Mouse (Mus musculus) megakaryocyte, embryonic 14.5 days (primary cell): Measurements from ENCODE around the gene Zfp637. TPM values are rescaled to one million over a fixed set of nuclear protein-coding genes. Genes with fewer than 3 reads are reported as not detected.

Experiments used
- H3K27me3 ChIP-seq: replicated peaks from 2 replicates; pipeline ENCODE3; 2012; ENCODE audit warnings: inconsistent platforms
- H3K36me3 ChIP-seq: replicated peaks from 2 replicates; pipeline ENCODE3; 2012; ENCODE audit warnings: low read length, inconsistent platforms, mixed read lengths
- H3K4me1 ChIP-seq: 2 replicates; pipeline ENCODE4 v1.6.1; 2012; ENCODE audit warnings: inconsistent platforms
- H3K4me3 ChIP-seq: replicated peaks from 2 replicates; pipeline ENCODE3; 2012; ENCODE audit warnings: moderate library complexity, mild to moderate bottlenecking, inconsistent platforms
- H3K9me3 ChIP-seq: 2 replicates; pipeline ENCODE4 v1.6.1; 2012; ENCODE audit warnings: inconsistent platforms
- FLI1 ChIP-seq: IDR thresholded peaks from 2 replicates; pipeline ENCODE4 v1.6.1; 2012; ENCODE audit warnings: low read length, inconsistent platforms, mixed read lengths
- GATA1 ChIP-seq: IDR thresholded peaks from 3 replicates; pipeline ENCODE4 v1.6.1; 2012; ENCODE audit warnings: mixed read lengths, low read length, inconsistent platforms, borderline replicate concordance
- polyA plus RNA-seq: library from polyadenylated mRNA; stranded (reverse); fragments of >175 nt; gene quantifications from 2 replicates; pipeline ENCODE4 v1.2.3, GENCODE M21; 2012; ENCODE audit warnings: low replicate concordance; ENCODE audit not compliant: insufficient read depth

Gene Zfp637
- polyA plus RNA-seq, 1 experiment, result 9.3 TPM

DNA sequence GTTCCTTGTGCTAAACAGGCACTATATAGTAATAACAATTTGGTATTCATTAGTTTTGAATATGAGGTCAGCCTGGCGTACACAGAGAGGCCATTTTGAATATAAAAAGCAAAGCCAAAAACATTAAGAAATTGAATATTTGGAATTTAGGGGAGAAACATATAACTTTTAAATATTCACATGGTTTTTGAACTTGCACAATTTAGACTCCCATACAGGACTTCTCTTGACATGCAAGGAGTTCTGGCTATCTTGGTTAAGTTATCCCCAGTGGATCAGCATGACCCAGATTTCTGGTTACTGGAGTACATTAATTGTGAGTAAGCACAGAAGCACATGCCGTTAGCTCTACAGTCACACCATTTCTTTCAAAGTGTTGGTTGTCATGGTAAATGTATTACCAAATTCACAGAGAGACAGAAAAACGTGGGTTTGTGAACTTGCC is 39.4 kb downstream of the Zfp637 start:
- H3K4me1 ChIP-seq, result peaks cover 56% of the 10 kb centered on the region
- H3K4me3 ChIP-seq, result peak overlapping the region; percentile 98
- H3K27me3 ChIP-seq, result no peaks in the 10 kb centered on the region
- no peak for TF ChIP-seq GATA1
- TF ChIP-seq FLI1, result no peak
- H3K36me3 ChIP-seq, result peaks cover 6% of the 10 kb centered on the region
- no peaks in the 10 kb centered on the region for H3K9me3 ChIP-seq

DNA sequence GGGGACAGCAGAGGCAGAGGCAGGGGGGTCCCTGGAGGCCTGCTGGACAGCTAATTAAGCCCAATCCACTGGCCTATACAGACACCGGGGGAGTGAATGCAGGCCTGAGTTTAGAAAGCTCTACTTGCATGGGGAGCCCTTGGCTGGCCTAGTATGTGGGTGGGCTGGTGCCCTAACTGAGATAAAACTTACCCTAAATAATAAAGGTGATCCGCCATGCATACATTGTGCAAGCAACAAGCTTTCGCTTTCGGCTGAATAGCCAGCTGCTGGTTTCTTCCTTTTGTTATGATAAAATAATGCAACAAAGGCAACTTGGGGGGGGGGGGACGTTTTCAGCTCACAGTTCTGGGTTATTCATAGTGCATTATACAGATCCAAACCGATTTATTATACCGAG is 40.2 kb downstream of the Zfp637 start:
- Histone ChIP-seq H3K4me3 (peak overlapping the region; percentile 59), H3K27me3 (no peaks in the 10 kb centered on the region), H3K36me3 (peaks cover 6% of the 10 kb centered on the region), H3K4me1 (peaks cover 57% of the 10 kb centered on the region), H3K9me3 (no peaks in the 10 kb centered on the region)
- TF ChIP-seq FLI1, result no peak
- TF ChIP-seq GATA1, result no peak

DNA sequence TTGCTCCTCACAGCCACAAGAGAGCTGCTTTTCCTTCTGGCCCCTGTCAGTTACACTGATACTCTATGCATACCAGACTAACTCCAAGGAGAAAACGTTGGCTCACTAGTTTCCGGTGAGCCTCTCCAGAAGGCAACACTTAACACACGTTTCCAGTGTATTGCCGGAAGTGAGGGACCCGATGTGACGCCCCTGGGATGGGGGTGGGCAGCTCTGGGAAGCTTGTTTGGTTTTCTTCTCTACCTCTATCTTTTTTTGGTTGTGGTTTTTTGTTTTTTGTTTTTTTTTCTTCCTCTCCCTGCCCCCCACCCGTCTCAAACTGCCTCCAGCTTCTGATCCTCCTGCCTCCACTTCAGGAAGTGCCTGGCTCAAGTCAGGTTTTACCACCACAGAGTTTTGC is 41.0 kb downstream of the Zfp637 start:
- peaks cover 65% of the 10 kb centered on the region for H3K4me1 ChIP-seq
- H3K27me3 ChIP-seq, result no peaks in the 10 kb centered on the region
- peak overlapping the region; percentile 35 for H3K4me3 ChIP-seq
- H3K36me3 ChIP-seq, result peaks cover 6% of the 10 kb centered on the region
- TF ChIP-seq GATA1 (no peak), FLI1 (no peak)
- H3K9me3 ChIP-seq, result no peaks in the 10 kb centered on the region

DNA sequence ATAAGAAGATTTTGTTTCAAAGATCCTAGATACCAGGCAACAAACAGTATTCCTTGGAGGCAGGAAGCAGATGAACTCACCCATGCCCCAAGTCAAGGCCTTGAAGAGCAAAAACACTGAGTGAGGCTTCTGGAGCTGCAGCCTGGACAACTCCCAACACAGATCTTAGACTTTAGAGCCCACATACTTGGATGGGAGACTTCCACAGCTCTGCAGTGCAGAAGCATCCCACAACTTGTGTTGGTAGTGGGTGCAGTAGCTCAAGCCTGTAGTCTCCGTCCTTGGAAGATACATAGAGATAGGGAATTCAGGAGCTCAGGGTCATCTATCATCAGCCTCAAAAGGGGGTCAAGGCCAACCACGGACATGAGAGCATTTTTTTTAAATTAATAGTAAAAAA is 45.0 kb downstream of the Zfp637 start:
- TF ChIP-seq FLI1 (no peak), GATA1 (no peak)
- Histone ChIP-seq H3K27me3 (no peaks in the 10 kb centered on the region), H3K4me3 (no peak overlapping the region), H3K9me3 (no peaks in the 10 kb centered on the region), H3K4me1 (peaks cover 93% of the 10 kb centered on the region), H3K36me3 (peaks cover 6% of the 10 kb centered on the region)

DNA sequence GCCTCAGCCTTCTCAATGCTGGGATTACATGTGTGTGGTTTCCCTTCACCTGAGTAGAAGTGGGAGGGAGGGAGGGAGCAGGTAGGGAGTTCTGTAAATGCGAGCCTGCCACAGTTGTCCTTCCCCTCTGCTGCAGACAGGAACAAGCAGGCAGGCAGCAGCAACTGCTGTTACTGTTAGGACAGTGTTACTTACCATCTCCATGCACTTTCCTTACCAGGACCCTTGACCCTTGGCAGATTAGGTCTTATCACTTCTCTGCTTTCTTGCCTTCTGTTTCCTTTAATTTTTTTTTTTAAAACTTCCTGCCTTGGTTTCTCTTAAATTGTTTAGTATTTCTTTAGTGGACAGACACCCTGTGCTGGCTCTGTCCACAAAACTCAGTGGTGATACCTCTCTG is 47.1 kb downstream of the Zfp637 start:
- TF ChIP-seq FLI1, result no peak
- no peak for TF ChIP-seq GATA1
- Histone ChIP-seq H3K9me3 (no peaks in the 10 kb centered on the region), H3K36me3 (peaks cover 6% of the 10 kb centered on the region), H3K27me3 (no peaks in the 10 kb centered on the region), H3K4me1 (peaks cover 85% of the 10 kb centered on the region), H3K4me3 (peak overlapping the region; percentile 86)

DNA sequence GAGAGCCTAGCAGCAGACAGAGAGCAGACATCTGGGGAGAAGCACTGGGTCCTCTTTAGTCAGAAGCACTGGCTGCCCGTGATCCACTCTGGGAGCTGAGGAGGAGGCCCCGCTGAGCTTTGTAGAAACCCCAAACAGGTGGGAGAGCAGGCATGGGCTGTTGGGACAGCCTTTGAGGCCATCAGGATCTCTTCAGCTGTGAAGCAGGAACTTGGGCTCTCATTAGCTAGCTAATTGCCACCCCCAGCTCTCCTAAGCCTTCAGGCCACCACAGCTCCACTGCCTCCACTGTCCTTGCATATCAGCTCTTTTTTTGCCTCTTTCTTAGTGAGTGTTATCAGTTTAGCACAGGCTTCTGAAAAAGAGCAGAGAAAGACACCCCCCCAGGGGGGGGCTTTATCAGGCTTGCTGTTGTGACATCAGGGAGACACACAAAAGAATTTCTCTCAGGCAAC is 47.7 kb downstream of the Zfp637 start:
- Histone ChIP-seq H3K9me3 (no peaks in the 10 kb centered on the region), H3K27me3 (no peaks in the 10 kb centered on the region), H3K4me1 (peaks cover 79% of the 10 kb centered on the region), H3K4me3 (peak overlapping the region; percentile 85), H3K36me3 (peaks cover 5% of the 10 kb centered on the region)
- TF ChIP-seq FLI1 (no peak), GATA1 (no peak)

DNA sequence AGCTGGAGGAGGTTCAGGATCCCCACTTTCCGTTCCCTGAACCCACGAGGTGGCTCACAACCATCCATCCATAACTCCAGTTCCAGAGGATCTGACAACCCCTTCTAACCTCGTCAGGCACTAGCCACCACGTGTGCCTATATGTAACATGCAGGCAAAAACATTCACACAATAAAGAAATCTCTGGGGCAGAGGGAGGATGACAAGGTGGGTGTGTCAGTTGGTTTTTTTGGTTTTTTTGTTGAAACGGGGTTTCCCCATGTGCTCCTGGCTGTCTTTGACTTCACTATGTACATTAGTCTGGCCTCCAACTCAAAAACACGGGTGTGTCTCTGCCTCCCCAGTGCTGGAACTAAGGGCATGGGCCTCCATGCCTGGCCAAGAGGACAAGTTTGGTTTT is 49.3 kb downstream of the Zfp637 start:
- Histone ChIP-seq H3K27me3 (no peaks in the 10 kb centered on the region), H3K4me1 (peaks cover 73% of the 10 kb centered on the region), H3K4me3 (no peak overlapping the region), H3K36me3 (no peaks in the 10 kb centered on the region), H3K9me3 (no peaks in the 10 kb centered on the region)
- no peak for TF ChIP-seq GATA1
- no peak for TF ChIP-seq FLI1

DNA sequence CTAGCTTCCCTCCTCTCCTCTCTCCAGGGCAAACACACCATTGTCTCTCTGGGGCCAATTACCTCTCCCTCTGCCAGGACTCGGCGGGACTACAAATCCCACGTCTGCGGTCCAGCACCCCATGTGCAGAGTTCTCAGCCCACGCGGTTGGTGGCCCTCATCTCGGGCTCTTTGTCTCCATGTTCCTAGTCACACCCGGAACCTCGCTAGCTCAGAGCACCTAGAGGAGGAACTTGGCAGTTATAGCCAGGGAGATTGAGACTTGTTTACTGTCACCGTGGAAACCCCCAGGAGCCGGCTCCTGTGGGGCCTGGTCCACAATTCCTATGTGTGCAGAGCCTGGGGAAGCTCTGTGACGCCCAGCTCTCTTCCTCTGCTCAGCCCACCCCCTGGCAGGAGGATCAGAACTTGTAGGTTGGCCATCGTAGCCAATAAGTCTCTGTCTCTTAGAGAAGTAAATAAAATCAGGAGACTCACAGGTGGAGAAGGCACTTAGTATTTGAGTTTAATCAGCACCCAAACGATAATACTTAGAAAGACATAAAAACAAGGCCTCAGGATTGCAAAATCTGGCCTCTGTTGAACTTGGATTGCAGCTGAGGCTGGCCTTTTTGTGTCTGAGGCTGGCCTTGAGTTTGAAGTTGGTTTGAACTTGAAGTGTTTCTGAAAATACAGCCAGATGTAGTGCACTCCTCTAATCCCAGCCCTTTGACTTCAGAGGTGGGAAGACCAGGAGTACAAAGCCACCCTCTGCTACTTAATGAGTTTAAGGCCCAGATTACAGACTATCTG is 50.6 kb downstream of the Zfp637 start:
- Histone ChIP-seq H3K4me3 (no peak overlapping the region), H3K9me3 (no peaks in the 10 kb centered on the region), H3K4me1 (peaks cover 69% of the 10 kb centered on the region), H3K27me3 (no peaks in the 10 kb centered on the region), H3K36me3 (no peaks in the 10 kb centered on the region)
- no peak for TF ChIP-seq FLI1
- no peak for TF ChIP-seq GATA1

DNA sequence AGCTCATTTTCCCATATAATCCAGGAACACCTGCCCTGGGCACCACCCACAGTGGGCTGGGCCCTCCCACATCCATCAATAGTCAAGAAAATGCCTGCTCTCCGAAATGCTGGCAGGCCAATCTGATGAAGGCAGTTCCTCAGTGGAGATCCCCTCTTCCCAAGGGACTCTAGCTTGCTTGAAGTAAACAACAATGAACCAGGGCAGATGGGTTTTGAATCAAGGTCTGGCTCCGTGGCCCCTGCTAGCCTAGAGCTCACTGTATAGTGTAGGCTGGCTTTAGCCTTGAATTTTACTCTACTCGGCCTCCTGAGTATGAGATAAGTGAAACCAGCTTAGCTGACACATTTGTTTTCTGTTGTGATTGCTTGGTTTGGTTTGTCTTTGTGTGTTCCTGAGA is 51.4 kb downstream of the Zfp637 start:
- Histone ChIP-seq H3K4me1 (peaks cover 66% of the 10 kb centered on the region), H3K27me3 (no peaks in the 10 kb centered on the region), H3K36me3 (no peaks in the 10 kb centered on the region), H3K9me3 (no peaks in the 10 kb centered on the region), H3K4me3 (no peak overlapping the region)
- TF ChIP-seq FLI1, result no peak
- no peak for TF ChIP-seq GATA1

DNA sequence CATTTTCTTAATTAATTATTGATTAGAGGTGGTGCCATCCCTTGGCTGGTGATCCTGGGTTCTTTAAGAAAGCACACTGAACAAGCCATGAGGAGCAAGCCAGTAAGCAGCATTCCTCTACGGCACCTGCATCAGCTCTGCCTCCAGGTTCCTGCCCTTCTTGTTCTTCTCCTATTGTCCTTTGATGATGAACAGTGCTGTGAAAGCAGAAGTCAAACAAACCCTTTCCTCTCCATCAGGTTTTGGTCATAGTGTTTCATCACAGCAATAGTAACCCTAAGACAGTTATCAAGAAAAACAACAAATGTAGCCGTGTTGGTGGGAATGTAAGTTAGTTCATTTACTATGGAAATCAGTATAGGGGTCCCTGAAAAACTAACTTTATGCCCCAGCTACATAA is 52.5 kb downstream of the Zfp637 start:
- Histone ChIP-seq H3K4me1 (peaks cover 55% of the 10 kb centered on the region), H3K36me3 (no peaks in the 10 kb centered on the region), H3K27me3 (no peaks in the 10 kb centered on the region), H3K9me3 (no peaks in the 10 kb centered on the region), H3K4me3 (no peak overlapping the region)
- TF ChIP-seq GATA1, result no peak
- TF ChIP-seq FLI1, result no peak

Other genes with a start within 250 kb of the Zfp637 start
- 1.3 TPM in 1 of 2 replicates, not detected in the other for gene Zfp239, start 20.9 kb downstream of the Zfp637 start, polyA plus RNA-seq
- 36.3 and 112 TPM in 2 replicates for gene Hnrnpf, start 59.1 kb downstream of the Zfp637 start, polyA plus RNA-seq
- gene Fxyd4, start 96.5 kb downstream of the Zfp637 start, polyA plus RNA-seq, result not detected in 2 replicates
- 0.30 TPM in 1 of 2 replicates, not detected in the other for gene Rasgef1a, start 170.3 kb downstream of the Zfp637 start, polyA plus RNA-seq